Mouse (Mus musculus) embryonic fibroblast, embryonic 13.5 days (primary cell): Measurements from ENCODE around the gene Adgrd1. TPM values are rescaled to one million over a fixed set of nuclear protein-coding genes. Genes with fewer than 3 reads are reported as not detected.

Source experiments
- H3K27ac ChIP-seq: 2 replicates; pipeline ENCODE4 v1.5.1; 2012; ENCODE audit warnings: low read length, control low read depth, inconsistent platforms; ENCODE audit not compliant: insufficient read depth
- H3K4me1 ChIP-seq: 2 replicates; pipeline ENCODE4 v1.6.1; 2011; ENCODE audit warnings: low read length; ENCODE audit not compliant: control insufficient read depth, insufficient read depth
- H3K4me3 ChIP-seq: 2 replicates; pipeline ENCODE4 v1.5.1; 2011; ENCODE audit warnings: mild to moderate bottlenecking, control low read depth, low read length; ENCODE audit not compliant: insufficient read depth
- CTCF ChIP-seq: IDR thresholded peaks from 2 replicates; pipeline ENCODE4 v1.5.1; 2011; ENCODE audit warnings: mild to moderate bottlenecking, control low read depth, low read length, moderate library complexity, borderline replicate concordance; ENCODE audit not compliant: insufficient read depth
- POLR2A ChIP-seq: IDR thresholded peaks from 2 replicates; pipeline ENCODE4 v1.6.1; 2011; ENCODE audit warnings: low read depth, mild to moderate bottlenecking, control low read depth, low read length, moderate library complexity
- polyA plus RNA-seq: library from polyadenylated mRNA; stranded (reverse); fragments of >200 nt; gene quantifications from 2 replicates; pipeline ENCODE4 v1.2.4, GENCODE M21; 2011; ENCODE audit warnings: low read depth; ENCODE audit not compliant: missing spikeins, insufficient read length

Adgrd1 gene
- polyA plus RNA-seq, 1 experiment, result 2.5 TPM

DNA sequence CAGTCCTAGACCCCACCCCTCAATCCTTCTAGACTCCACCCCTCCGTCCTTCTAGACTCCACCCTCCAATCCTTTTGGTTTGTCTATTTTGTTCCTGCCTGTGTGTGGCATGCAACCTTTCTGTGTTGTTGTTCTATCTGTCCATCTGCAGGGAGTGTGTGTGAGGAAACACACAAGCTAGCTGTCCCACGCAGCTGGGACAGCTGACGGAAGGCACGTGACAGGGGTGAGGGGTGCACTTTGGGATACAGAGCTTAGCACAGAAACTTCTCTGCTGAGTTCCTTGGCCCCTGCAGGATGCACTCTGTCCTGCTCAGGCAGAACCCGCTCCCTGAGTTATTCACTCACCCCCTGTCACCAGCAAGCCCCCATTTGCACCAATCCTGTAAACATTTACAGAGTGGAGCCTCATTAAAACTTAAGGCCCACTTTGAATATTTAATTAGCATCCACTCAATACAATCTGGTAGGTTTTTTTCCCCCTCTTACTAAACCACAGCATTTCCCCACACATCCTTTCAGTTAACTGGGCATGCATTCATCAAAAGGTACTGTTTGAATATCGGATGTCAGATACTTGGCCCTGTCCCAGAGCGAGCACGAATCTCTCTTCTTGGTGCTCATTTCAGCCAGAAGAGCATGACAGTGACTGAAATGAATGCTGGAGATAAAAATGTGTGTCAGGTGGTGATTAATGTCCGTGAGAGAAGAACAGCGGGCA is 4.0 kb upstream of the Adgrd1 start:
- TF ChIP-seq POLR2A (no peak), CTCF (no peak)
- no peak overlapping the region for H3K4me3 ChIP-seq
- H3K27ac ChIP-seq, result no peak overlapping the region

GRCm38 (mm10) chr5:129093158-129093557 is 3.4 kb upstream of the Adgrd1 start:
- no peak overlapping the region for H3K4me3 ChIP-seq
- no peaks in the 10 kb centered on the region for H3K4me1 ChIP-seq
- no peak for TF ChIP-seq POLR2A
- no peak for TF ChIP-seq CTCF
- no peak overlapping the region for H3K27ac ChIP-seq

More for the DNA sequence above, 4.0 kb upstream of the Adgrd1 start:
- no peaks in the 10 kb centered on the region for H3K4me1 ChIP-seq

DNA sequence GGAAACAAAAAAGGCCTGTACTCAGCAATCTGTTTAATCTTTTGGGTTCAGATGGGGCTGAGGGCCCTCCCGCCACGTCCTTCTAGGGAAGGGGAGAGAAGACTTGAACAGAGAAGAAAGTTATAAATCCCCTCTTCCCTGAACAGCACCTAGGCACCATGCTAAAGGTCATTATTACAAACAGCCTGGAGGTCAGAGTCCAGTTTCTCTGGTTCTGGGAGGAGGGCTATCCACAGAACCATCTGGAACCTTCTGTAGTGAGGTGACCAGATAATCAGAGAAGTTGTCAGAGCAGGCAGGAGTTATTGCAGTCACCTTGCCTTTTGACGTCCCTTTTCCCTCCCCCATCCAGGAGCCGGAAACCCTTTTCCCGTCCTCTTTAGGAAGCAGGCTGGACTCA is 2.3 kb upstream of the Adgrd1 start:
- TF ChIP-seq POLR2A (no peak), CTCF (no peak)
- H3K4me3 ChIP-seq, result no peak overlapping the region
- H3K27ac ChIP-seq, result no peak overlapping the region
- no peaks in the 10 kb centered on the region for H3K4me1 ChIP-seq

DNA sequence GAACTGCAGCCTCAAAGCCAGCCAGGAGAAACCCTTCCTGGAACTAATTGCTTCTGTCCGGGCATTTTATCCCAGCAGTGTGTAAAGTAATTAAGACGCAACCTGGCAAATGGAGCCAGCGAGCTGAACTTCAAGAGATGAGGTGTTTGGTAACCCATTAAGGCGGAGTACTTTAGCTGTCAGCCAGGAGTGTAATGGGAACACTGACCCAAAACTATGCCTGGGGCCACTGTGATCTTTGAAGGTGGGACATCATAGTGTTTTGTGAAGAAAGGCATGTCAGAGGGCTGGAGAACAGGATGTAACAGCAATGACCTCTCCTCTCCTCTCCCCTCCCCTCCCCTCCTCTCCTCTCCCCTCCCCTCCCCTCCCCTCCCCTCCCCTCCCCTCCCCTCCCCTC is 7.5 kb downstream of the Adgrd1 start:
- H3K4me1 ChIP-seq, result no peaks in the 10 kb centered on the region
- no peak overlapping the region for H3K27ac ChIP-seq
- no peak overlapping the region for H3K4me3 ChIP-seq
- TF ChIP-seq CTCF, result no peak
- TF ChIP-seq POLR2A, result no peak

DNA sequence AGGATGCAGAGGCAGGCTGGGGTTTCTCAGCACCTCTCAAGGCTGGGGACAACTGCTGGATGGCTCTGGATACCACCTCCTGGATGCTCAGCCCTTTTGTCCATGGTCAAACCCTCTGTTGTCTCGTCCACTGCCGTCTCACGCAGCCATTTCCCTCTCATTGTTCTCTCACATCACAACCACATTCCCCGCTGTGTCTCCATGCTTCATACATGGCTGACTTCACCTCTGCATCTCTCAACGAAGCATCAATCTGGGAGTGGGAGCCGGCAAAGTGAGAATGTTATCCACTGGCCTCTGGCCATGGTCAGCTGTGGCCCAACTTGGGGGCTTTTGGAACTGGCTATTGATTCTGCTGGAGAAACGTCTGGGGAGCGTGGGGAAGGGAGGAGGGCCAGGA is 15.2 kb downstream of the Adgrd1 start:
- no peaks in the 10 kb centered on the region for H3K4me1 ChIP-seq
- H3K27ac ChIP-seq, result no peak overlapping the region
- TF ChIP-seq CTCF (no peak), POLR2A (no peak)
- H3K4me3 ChIP-seq, result no peak overlapping the region

DNA sequence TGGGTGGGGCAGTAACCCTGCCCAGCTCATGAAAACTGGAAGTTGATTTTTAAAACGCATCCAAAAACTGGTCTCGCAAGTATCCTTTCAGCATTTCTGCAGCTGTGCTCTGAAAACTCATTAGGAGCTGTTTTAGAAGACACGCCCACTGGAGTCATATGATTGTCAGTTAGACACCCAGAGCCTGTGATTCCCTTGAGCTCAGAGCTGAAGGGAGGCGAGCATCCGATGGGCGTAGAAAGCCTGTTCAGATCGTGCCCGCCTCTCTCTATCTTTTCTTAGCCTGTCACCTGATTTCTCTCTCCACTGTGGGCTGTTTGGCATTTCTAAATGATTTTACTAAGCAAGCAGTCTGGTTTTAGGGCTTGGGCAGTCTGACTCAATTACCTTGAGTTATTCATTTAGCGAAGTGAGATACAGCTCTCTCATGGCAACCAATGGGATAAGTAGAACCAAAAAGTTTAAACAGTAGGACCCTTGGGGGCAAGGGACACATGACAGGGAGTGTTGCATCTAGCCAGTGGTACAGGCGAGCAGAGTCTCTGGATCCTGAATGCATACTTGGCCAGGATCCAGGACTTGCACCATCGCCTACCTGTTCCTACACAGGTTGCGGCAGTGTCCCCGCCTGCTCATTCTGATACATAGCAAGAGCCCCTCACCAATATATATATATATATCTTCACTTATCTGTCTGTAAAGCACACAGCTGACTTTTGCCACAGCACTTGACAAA is 17.4 kb downstream of the Adgrd1 start:
- Histone ChIP-seq H3K4me3 (no peak overlapping the region), H3K27ac (no peak overlapping the region), H3K4me1 (no peaks in the 10 kb centered on the region)
- TF ChIP-seq CTCF (no peak), POLR2A (no peak)

DNA sequence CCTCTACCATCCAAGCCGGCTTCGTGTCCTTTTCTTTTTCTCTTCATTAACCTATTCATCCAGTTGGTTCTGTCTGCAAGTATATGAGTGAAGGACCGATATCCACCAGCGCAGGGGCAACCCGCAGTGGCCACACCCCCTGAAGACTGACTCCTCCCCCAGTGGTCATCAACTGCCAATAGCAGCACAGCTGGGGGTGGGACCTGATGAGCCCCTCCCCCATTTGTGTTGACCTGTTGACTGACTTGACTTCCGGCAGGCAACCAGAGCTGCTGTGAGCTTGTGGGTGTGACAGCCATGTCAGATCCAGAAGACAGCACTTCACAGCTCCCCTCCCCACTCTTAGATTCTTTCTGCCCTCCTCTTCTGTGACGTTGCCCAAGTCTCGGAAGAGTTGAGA is 19.7 kb downstream of the Adgrd1 start:
- no peak overlapping the region for H3K4me3 ChIP-seq
- TF ChIP-seq CTCF (no peak), POLR2A (no peak)
- H3K27ac ChIP-seq, result no peak overlapping the region
- no peaks in the 10 kb centered on the region for H3K4me1 ChIP-seq

GRCm38 (mm10) chr5:129117593-129118113 is 21.1 kb downstream of the Adgrd1 start:
- TF ChIP-seq POLR2A (no peak), CTCF (no peak)
- Histone ChIP-seq H3K4me3 (no peak overlapping the region), H3K27ac (no peak overlapping the region), H3K4me1 (no peaks in the 10 kb centered on the region)

DNA sequence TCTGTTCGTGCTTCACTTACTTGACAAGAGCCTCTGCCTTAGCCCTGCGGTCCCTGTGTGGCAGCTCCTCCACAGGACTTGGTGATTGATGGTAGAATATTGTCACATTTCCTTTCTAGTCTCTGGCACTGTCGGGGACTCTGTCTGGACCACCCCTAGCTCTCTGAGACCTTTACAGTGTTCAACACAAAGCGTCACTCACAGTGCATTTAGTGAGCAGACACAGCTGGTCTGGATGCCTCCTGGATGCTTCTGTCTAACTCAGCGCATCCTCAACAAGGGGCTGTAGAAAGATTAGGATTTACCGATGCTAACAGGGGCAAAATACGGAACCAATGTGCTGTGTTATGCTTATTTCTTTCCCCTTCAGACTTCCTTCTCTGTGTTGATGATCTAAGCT is 22.0 kb downstream of the Adgrd1 start:
- no peaks in the 10 kb centered on the region for H3K4me1 ChIP-seq
- H3K4me3 ChIP-seq, result no peak overlapping the region
- no peak overlapping the region for H3K27ac ChIP-seq
- TF ChIP-seq CTCF, result no peak
- no peak for TF ChIP-seq POLR2A

- TF ChIP-seq POLR2A, result no peak
- TF ChIP-seq CTCF, result no peak
- Histone ChIP-seq H3K4me3 (no peak overlapping the region), H3K4me1 (no peaks in the 10 kb centered on the region), H3K27ac (no peak overlapping the region)
These were observed 22.6 kb downstream of the Adgrd1 start for GRCm38 (mm10) chr5:129119146-129119545.
